Mouse (Mus musculus) lung, adult 18-20 months (tissue): ENCODE measurements around the gene Bpifc.

ENCODE experiments used
- DNase-seq, 2 experiments: peaks; one replicate each; pipeline ENCODE4 v3.0.0; 2022; ENCODE audit warnings: mixed read lengths in 2 of 2

The Bpifc gene

DNA sequence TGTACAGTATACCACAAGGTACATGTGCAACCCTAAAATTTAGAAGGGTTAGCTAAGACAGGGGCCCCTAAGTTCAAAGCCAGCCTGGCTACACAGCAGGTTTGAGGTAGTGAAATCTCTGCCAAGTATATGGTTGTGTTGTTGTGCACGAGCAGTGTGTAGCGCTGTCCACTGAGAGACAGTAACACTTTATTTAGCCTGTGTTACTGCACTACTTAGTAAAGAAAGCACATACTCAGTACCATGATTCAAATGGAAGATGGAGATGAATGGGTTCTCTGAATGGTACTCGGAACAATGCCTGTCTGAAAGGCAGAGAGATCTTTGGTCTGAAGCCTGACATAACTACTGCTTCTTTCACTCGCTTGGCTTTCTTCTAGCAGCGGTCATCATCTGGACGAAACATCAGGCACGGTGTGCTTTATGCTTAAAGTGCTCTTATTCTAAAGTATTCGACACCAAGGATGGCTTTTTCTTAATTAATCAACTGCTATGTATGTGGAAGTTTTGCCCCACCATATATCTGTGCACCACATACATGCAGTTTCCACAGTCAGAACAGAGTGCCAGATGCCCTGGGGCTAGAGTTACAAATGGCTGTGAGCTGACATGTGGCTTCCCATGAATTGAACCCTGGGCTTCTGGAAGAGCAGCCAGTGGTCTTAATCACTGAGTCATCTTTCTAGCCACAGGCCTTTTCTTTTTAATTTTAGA, 63.1 kb downstream of the Bpifc start:
- DNase-seq = no peak

DNA sequence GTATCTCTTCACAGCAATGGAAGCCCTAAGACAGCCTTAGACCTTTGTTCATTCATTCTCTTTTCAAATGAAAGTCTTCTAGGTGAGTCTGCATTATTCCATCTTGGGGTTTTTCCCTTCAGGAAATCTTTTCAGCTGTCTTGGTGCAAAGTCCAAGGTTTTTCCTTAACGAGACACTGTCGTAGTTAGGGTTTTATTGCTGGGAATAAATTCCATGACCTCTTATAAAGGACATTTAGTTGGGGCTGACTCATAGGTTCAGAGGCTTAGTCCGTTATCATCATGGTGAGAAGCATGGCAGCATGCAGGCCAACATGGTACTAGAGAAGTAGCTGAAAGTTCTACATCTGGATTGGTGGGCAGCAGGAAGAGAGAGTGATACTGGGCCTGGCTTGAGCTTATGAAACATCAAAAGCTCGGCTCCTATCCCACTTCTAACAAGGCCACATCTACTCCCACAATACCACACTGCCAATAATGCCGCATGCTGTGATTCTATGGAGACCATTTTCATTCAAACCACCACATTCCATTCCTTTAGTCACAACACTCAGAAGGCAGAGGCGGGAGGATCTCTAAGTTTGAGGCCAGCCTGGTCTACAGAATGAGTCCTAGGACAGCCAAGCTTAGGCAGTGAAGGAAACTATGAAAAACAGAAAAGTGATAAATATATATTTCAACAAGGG, 75.3 kb downstream of the Bpifc start:
- DNase-seq = no peak

DNA sequence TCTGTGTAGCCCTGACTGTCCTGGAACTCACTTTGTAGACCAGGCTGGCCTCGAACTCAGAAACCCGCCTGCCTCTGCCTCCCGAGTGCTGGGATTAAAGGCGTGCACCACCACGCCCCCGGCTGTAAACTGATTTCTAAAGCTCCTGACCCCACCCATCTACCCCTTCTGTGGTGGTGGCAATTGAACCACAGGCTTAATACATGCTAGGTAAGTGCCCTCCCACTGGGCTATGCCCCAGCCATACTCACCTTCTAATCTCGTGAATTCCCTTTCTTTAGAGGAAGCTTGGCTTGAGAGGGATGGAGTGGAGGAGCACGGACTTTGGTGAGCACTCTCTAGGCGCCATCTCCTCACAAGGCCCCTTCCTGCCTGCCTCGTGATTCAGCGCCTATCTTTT, 81.7 kb downstream of the Bpifc start:
- DNase-seq = no peak

DNA sequence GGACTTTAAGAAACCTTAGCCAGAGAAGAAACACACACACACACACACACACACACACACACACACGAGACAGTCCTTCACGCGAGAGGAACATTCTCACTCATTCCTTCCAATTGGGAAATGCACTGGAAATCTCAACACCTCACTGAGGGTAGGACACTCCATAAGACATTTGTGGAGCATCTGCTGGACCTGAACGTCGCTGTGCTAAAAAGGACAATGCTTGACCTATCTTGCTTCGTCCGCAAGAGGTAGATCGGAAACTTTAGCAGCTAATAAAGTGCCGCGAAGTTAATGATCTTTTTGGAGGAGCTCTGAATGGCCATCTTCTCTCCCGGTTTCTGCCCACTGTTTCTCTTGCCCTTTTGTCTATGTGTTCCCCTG, 82.5 kb downstream of the Bpifc start:
- DNase-seq = no peak

DNA sequence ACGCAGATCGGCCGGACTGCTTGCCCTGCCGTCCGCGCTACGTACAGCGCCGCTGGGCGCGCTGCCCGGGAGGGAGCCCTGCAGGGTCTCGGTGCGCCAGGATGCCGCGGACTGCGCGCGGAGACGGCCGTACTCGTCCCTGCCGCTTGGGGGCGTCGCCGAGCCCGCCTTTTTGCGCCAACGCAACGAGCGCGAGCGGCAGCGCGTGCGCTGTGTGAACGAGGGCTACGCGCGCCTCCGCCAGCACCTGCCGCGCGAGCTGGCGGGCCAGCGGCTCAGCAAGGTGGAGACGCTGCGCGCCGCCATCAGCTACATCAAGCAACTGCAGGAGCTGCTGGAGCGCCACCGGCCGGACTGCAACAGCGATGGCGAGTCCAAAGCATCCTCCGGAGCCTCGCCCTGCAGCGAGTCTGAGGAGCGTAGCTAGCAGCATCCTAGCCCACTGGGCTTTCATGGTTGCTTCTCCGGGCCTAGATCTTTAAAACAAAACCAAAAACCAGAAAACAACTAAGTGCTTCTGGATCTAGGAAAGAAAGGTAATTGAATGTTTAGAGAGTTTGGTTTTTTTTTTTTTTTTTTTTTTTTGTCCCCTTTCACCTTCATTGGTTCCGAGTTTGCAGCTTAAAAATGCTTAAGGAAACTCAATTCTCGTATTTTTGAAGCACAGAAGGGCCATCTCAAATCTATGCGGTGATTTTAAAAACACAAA, 83.0 kb downstream of the Bpifc start:
- DNase-seq = peak; percentile 75 to 76

DNA sequence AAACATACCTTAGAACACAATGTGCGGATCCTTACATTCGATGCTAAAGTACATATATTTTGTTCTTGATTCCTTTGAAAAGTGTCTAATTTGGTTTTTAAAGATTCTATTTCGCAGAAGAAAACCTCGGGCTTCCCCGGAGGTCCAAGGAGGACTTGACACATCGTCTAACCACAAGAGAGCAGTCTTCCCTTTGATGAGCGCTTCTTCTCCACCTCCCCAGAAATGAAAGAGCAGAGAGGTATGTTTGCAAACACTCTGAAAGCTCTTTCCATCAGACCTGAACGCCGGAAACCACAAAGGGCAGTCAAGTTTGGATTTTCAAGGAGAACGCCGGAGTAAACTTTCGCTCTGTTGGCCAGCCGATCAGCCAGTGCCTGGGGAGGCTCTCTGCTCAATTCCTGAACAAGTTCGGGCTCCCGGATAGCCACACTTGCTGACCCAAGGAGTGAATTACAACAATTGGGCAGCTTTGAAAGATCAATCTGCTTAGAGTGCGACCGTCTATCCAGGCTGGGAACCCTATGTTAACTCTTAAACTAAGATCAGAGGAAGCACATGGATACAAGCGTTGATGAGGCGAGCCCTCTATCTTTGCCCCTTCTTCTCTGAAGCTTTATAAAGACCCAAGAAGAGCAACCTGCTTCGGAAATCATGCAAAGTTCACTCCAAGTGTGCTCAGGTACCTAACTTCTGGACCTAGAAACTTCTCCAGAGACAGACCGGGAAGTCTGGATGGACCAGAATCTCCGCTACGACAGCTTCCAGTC, 83.8 kb downstream of the Bpifc start, which contains the start of gene Ascl4:
Ascl4 (plus strand) TSS at position 6 of the 770 bp plus-strand sequence.
- peak; percentile 12 to 20 for DNase-seq

DNA sequence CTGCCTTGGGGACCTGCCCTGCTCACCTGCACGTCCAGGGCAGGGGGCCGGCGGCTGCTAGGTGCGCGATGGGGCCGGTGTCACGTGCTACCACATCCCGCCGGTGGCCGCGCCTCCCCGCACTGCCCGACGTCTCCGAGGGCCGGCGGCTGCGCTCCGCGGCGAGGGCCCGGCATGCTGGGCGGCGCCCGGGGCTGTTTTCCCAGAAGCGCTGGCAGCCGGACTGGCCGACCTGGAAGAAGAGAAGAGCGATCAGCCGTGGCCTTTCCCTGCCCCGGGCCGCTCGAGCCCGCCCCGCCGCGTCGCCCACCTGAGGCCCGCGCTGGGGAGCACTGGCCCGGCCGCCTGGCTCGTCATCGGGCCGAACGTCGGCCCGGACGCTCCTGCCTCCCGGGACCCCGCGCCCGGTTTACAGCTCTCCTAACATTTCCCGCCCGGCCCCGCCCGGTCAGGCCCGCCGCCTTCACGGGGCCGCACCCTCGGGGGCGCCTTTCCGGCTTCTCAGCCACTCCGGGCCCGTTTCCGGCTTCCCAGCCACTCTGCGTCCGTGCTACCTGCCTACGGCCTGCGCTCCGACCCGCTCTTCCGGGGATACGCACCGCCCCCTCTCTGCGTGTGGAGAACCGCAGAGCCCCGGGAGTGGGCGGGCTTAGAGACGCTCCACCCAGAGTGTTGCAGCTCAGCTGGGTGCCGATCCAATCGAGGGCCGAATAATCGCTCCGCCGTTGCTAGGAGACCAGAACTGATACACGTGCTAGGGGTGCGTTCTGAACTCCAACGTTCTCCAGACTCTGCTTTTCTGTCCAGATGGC, 95.0 kb downstream of the Bpifc start, which contains the start of gene Prdm4:
Prdm4 (minus strand) TSS at position 645 of the 812 bp plus-strand sequence.
- DNase-seq = peak; percentile 98 to 99
